27 mouse cellular contexts compared by ENCODE assay signal in the genomic region with DNA sequence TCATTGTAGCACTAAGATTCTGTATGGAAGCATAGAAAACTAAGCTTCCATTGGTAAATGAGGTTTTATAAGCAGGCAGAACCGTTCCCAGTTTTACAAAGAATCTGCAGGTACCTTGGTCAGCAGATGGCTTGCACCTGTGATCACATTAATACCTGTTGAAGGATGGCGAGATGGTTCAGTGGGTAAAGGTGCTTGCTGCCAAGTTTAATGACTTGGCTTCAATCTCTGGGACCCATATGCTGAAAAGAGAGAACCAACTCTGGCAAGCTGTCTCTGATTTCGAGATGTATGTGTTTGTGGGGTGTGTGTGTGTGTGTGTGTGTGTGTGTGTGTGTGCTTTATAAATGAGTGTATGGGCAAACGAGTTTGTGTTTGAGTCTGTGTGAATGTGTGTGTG. TPM values are rescaled to one million over a fixed set of nuclear protein-coding genes. Genes with fewer than 3 reads are reported as not detected.
"Had no signal": no experiment of that assay in that cellular context is flagged by ENCODE, and none has a peak within 500 bp of the region (broad histone marks: within the 10 kb centered on the region; RNA-seq: fewer than 3 reads in every experiment).

No protein-coding gene starts in this region.

- ATAC-seq: liver, embryonic 12.5 days; midbrain, embryonic 15.5 days had no signal

- H3K4me3 ChIP-seq: layer of hippocampus, adult 2 months; limb, embryonic 10.5 days; limb, embryonic 13.5 days; liver, embryonic 12.5 days; liver, embryonic 15.5 days; lung, embryonic 15.5 days; megakaryocyte, embryonic 14.5 days; midbrain, embryonic 12.5 days; midbrain, embryonic 15.5 days had no signal

- H3K9me3 ChIP-seq: limb, embryonic 10.5 days; limb, embryonic 13.5 days; liver, embryonic 12.5 days; liver, embryonic 15.5 days; lung, embryonic 15.5 days; megakaryocyte, embryonic 14.5 days; midbrain, embryonic 12.5 days; midbrain, embryonic 15.5 days had no signal

- H3K4me1 ChIP-seq: limb, embryonic 10.5 days; limb, embryonic 13.5 days; liver, embryonic 12.5 days; liver, embryonic 15.5 days; lung, embryonic 15.5 days; megakaryocyte, embryonic 14.5 days; midbrain, embryonic 12.5 days; midbrain, embryonic 15.5 days had no signal

- H3K27ac ChIP-seq: kidney, postnatal 0 days; layer of hippocampus, adult 2 months; limb, embryonic 10.5 days; limb, embryonic 13.5 days; liver, embryonic 12.5 days; liver, embryonic 15.5 days; lung, embryonic 15.5 days; midbrain, embryonic 12.5 days; midbrain, embryonic 15.5 days had no signal

- H3K9ac ChIP-seq: limb, embryonic 13.5 days; liver, embryonic 12.5 days; liver, embryonic 15.5 days; lung, embryonic 15.5 days; midbrain, embryonic 12.5 days; midbrain, embryonic 15.5 days had no signal

- H3K36me3 ChIP-seq: limb, embryonic 10.5 days; limb, embryonic 13.5 days; liver, embryonic 12.5 days; liver, embryonic 15.5 days; lung, embryonic 15.5 days; midbrain, embryonic 12.5 days; midbrain, embryonic 15.5 days had no signal

- DNase-seq: kidney, postnatal 25 days; layer of hippocampus, adult 9-11 months; liver; lung, adult 18-20 months; lung, postnatal 10 days; lung, postnatal 36 days; thymus, adult 18-20 months; thymus, postnatal 36 days had no signal

- H3K4me2 ChIP-seq: limb, embryonic 13.5 days; liver, embryonic 12.5 days; liver, embryonic 15.5 days; lung, embryonic 15.5 days; midbrain, embryonic 12.5 days; midbrain, embryonic 15.5 days had no signal

- H3K27me3 ChIP-seq: limb, embryonic 13.5 days; liver, embryonic 12.5 days; liver, embryonic 15.5 days; lung, embryonic 15.5 days; megakaryocyte, embryonic 14.5 days; midbrain, embryonic 12.5 days; midbrain, embryonic 15.5 days had no signal

RNA-seq across cellular contexts. Expression of a gene that starts 27.3 kb away (rescaled TPM):
- polyA plus RNA-seq: kidney, embryonic 14.5 days; kidney, postnatal 0 days; large intestine, adult 2 months; limb, embryonic 10.5 days; limb, embryonic 13.5 days; liver, embryonic 12.5 days; liver, embryonic 15.5 days; lung, embryonic 15.5 days; midbrain, embryonic 12.5 days; midbrain, embryonic 15.5 days; neural tube, embryonic 11.5 days; neural tube, embryonic 14.5 days; small intestine, adult 2 months; spleen, adult 2 months; stomach, embryonic 16.5 days; testis, adult 2 months; urinary bladder, adult 2 months had no signal
